Mouse (Mus musculus) CH12F3 (cell line): ENCODE measurements around the gene Mapk1ip1l.
"Not testable (repeated sequence)": the region's sequence is repeated elsewhere in the genome, so short reads cannot be mapped to it uniquely, and the experiment has no call there.

Source experiments
- in situ Hi-C: fragments of 300-500 bp; cut with MboI; formaldehyde crosslinking; loops from 2 replicates; pipeline ENCODE4 v1.14.3; 2020; ENCODE audit warnings: low sequenced_read_pairs

Gene Mapk1ip1l

GRCm38 (mm10) chr14:47302885-47303680, 5.0 kb downstream of the Mapk1ip1l start:
- in situ Hi-C loops, result no loop called here

GRCm38 (mm10) chr14:47304814-47305405, 6.8 kb downstream of the Mapk1ip1l start:
- in situ Hi-C loops, result no loop called here

GRCm38 (mm10) chr14:47305933-47306332, 7.9 kb downstream of the Mapk1ip1l start:
- in situ Hi-C loops, result no loop called here

- in situ Hi-C loops, result no loop called here
These were observed 9.6 kb downstream of the Mapk1ip1l start for GRCm38 (mm10) chr14:47307669-47308068.

GRCm38 (mm10) chr14:47309061-47309460, 11.0 kb downstream of the Mapk1ip1l start:
- in situ Hi-C loops, result no loop called here

- in situ Hi-C loops, result no loop called here
These were observed 12.5 kb downstream of the Mapk1ip1l start for GRCm38 (mm10) chr14:47310342-47311181.

GRCm38 (mm10) chr14:47319362-47319761, 21.3 kb downstream of the Mapk1ip1l start:
- in situ Hi-C loops, result no loop called here

- in situ Hi-C loops, result not testable (repeated sequence)
These were observed 23.5 kb downstream of the Mapk1ip1l start for GRCm38 (mm10) chr14:47321581-47321980.

GRCm38 (mm10) chr14:47325965-47326761, 28.1 kb downstream of the Mapk1ip1l start:
- in situ Hi-C loops, result no loop called here

GRCm38 (mm10) chr14:47327347-47327746, 29.3 kb downstream of the Mapk1ip1l start:
- in situ Hi-C loops, result no loop called here

- in situ Hi-C loops, result loop anchor here (5.0 kb wide), 1 partner anchor 70 kb away; no protein-coding TSS in a partner anchor
These were observed 33.9 kb downstream of the Mapk1ip1l start for GRCm38 (mm10) chr14:47331920-47332319.

GRCm38 (mm10) chr14:47334819-47335218, 36.8 kb downstream of the Mapk1ip1l start:
- in situ Hi-C loops, result loop anchor here (5.0 kb wide), 1 partner anchor 67 kb away; no protein-coding TSS in a partner anchor

GRCm38 (mm10) chr14:47335300-47335699, 37.2 kb downstream of the Mapk1ip1l start:
- in situ Hi-C loops, result no loop called here

GRCm38 (mm10) chr14:47340231-47340925, 42.3 kb downstream of the Mapk1ip1l start:
- in situ Hi-C loops, result no loop called here

- in situ Hi-C loops, result no loop called here
These were observed 43.8 kb downstream of the Mapk1ip1l start for GRCm38 (mm10) chr14:47341811-47342291.

GRCm38 (mm10) chr14:47346715-47347114, 48.6 kb downstream of the Mapk1ip1l start:
- in situ Hi-C loops, result no loop called here

- in situ Hi-C loops, result no loop called here
These were observed 52.9 kb downstream of the Mapk1ip1l start for GRCm38 (mm10) chr14:47350974-47351373.

GRCm38 (mm10) chr14:47352272-47352671, 54.2 kb downstream of the Mapk1ip1l start:
- in situ Hi-C loops, result no loop called here

- in situ Hi-C loops, result no loop called here
These were observed 55.2 kb downstream of the Mapk1ip1l start for GRCm38 (mm10) chr14:47353240-47353639.

- in situ Hi-C loops, result no loop called here
These were observed 56.1 kb downstream of the Mapk1ip1l start for GRCm38 (mm10) chr14:47354111-47354577.
